Mouse (Mus musculus): Measurements from ENCODE around the gene Sh3bgrl3. TPM values are rescaled to one million over a fixed set of nuclear protein-coding genes. Genes with fewer than 3 reads are reported as not detected.

Gene Sh3bgrl3
- polyA plus RNA-seq, 1 experiment: 703 TPM

DNA sequence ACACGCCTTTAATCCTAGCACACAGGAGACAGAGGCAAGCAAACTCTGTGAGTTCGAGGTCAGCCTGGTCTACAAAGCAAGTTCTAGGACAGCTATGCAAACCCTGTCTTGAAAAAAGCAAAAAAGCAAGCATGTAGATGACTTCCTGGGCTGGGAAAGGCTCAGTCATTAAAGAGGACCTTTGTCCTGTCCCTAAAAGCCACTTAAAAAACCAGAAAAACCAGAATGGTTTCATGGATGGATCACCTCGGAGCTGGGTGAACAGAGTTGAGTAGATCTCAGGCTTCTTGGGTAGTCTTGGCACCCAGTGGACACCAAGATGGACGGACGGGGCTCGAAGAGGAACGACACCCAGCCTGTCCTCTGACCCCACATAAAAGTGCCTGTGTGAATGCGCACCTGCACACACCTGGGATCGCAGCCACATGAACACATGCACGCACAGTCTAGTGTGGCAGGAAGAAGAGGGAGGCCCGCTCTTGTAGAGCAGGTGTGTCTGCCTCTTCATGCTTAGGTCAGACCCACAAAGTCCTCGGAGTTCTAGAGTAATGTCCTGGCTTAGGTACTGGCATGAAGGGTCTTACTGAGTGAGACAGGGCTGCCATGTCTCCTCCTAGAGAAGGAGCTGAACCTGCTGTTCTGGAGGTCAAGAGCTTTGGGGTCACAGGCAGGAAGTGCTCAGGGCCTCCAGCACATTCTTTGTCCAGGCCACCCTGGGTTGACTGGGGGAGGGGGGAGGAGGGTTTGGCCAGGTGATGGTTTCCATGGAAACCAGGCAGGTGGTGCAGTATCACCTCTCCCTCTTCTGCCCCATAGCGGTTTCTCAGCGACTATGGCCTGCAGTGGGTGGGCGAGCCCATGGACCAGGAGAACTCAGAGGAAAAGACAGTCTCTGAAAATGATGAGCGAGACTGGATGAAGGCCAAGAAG lies 13.1 kb downstream of the Sh3bgrl3 start:
- no peak for DNase-seq
- TF ChIP-seq CTCF (IDR thresholded peaks at IDR 0.05; ENCODE audit: insufficient read depth, low read length) (no peak), POLR2A (IDR thresholded peaks at IDR 0.05; ENCODE audit: borderline replicate concordance, extremely low read depth, low read depth, low read length) (no peak)
- no peak overlapping the region for H3K4me3 ChIP-seq (replicated peaks; ENCODE audit: extremely low read depth, low read depth, low read length)
- no peaks in the 10 kb centered on the region for H3K4me1 ChIP-seq (ENCODE audit: control insufficient read depth, insufficient read depth, low read length)
- 69% methylated on average over 16 of the region's 16 CpGs for WGBS

DNA sequence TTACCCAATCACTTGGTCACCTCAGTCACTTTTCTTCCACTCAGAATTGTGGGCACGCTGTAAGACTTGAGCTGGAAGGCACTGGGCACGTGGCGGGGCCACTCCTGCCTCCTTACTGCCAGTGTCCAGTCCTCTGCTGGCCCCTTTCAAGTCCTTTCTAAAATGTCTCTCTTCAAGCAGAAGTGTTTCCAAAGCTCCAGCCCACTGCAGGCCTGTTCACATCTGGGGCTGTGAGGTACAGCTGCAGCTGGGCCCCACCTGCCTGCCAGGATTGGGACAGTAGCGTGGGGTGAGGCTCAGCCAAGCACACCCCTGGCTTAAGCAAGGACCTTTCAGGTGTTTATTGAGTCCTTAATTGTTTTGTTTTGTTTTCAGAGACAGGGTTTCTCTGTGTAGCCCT lies 14.6 kb downstream of the Sh3bgrl3 start:
- H3K4me3 ChIP-seq (replicated peaks; ENCODE audit: extremely low read depth, low read depth, low read length): no peak overlapping the region
- H3K4me1 ChIP-seq (ENCODE audit: control insufficient read depth, insufficient read depth, low read length): no peaks in the 10 kb centered on the region
- WGBS: 89% methylated on average over 4 of the region's 4 CpGs
- DNase-seq: no peak
- TF ChIP-seq POLR2A (IDR thresholded peaks at IDR 0.05; ENCODE audit: borderline replicate concordance, extremely low read depth, low read depth, low read length) (no peak), CTCF (IDR thresholded peaks at IDR 0.05; ENCODE audit: insufficient read depth, low read length) (no peak)

DNA sequence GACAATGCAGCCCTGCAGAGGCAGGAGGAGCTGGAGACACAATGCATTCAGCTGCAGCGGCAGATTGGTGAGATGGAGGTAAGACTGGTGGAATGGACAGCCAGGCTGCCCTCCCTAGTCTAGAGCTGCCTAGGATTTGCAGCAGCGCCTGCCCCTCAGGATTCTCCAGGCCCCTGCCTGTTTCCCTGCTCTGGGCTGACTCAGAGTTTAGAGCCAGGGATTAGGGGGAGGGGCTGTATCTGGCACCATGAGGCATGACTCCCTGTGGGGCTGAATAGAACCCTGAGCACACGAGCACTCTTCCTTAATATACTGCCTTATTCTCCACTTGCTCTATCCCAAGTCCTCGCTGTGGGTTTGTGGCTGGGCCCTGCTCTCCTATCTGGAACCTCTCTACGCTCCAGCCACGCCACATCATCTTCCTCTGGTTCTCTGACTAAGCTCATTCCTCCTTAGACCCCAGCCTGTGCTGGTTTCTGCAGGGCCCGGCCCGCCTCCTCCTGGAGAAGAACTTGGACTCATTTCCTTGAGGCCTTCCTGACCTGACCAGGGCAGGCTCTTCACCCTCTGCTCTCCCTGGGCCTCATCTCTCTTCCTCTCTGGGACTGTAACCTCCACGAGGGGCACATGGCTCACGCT lies 15.1 kb downstream of the Sh3bgrl3 start:
- no peaks in the 10 kb centered on the region for H3K4me1 ChIP-seq (ENCODE audit: control insufficient read depth, insufficient read depth, low read length)
- WGBS: 73% methylated on average over 10 of the region's 10 CpGs
- no peak for TF ChIP-seq CTCF (IDR thresholded peaks at IDR 0.05; ENCODE audit: insufficient read depth, low read length)
- no peak for TF ChIP-seq POLR2A (IDR thresholded peaks at IDR 0.05; ENCODE audit: borderline replicate concordance, extremely low read depth, low read depth, low read length)
- no peak overlapping the region for H3K4me3 ChIP-seq (replicated peaks; ENCODE audit: extremely low read depth, low read depth, low read length)
- DNase-seq: no peak

- WGBS: 68% methylated on average over 6 of the region's 6 CpGs
- Histone ChIP-seq H3K4me3 (replicated peaks; ENCODE audit: extremely low read depth, low read depth, low read length) (no peak overlapping the region), H3K4me1 (ENCODE audit: control insufficient read depth, insufficient read depth, low read length) (no peaks in the 10 kb centered on the region)
- TF ChIP-seq CTCF (IDR thresholded peaks at IDR 0.05; ENCODE audit: insufficient read depth, low read length) (no peak), POLR2A (IDR thresholded peaks at IDR 0.05; ENCODE audit: borderline replicate concordance, extremely low read depth, low read depth, low read length) (no peak)
- no peak for DNase-seq
Observed at GRCm38 (mm10) chr4:134112403-134112802, 16.2 kb downstream of the Sh3bgrl3 start.

- DNase-seq: no peak
- WGBS: 35% methylated on average over 3 of the region's 3 CpGs
- Histone ChIP-seq H3K4me3 (replicated peaks; ENCODE audit: extremely low read depth, low read depth, low read length) (no peak overlapping the region), H3K4me1 (ENCODE audit: control insufficient read depth, insufficient read depth, low read length) (no peaks in the 10 kb centered on the region)
- no peak for TF ChIP-seq CTCF (IDR thresholded peaks at IDR 0.05; ENCODE audit: insufficient read depth, low read length)
- TF ChIP-seq POLR2A (IDR thresholded peaks at IDR 0.05; ENCODE audit: borderline replicate concordance, extremely low read depth, low read depth, low read length): no peak
Observed at GRCm38 (mm10) chr4:134110653-134111052, 17.9 kb downstream of the Sh3bgrl3 start.

- no peak for TF ChIP-seq CTCF (IDR thresholded peaks at IDR 0.05; ENCODE audit: insufficient read depth, low read length)
- no peak for TF ChIP-seq POLR2A (IDR thresholded peaks at IDR 0.05; ENCODE audit: borderline replicate concordance, extremely low read depth, low read depth, low read length)
- 29% methylated on average over 5 of the region's 5 CpGs for WGBS
- H3K4me1 ChIP-seq (ENCODE audit: control insufficient read depth, insufficient read depth, low read length): no peaks in the 10 kb centered on the region
- H3K4me3 ChIP-seq (replicated peaks; ENCODE audit: extremely low read depth, low read depth, low read length): no peak overlapping the region
- DNase-seq: no peak
Observed at GRCm38 (mm10) chr4:134108196-134108595, 20.4 kb downstream of the Sh3bgrl3 start.

DNA sequence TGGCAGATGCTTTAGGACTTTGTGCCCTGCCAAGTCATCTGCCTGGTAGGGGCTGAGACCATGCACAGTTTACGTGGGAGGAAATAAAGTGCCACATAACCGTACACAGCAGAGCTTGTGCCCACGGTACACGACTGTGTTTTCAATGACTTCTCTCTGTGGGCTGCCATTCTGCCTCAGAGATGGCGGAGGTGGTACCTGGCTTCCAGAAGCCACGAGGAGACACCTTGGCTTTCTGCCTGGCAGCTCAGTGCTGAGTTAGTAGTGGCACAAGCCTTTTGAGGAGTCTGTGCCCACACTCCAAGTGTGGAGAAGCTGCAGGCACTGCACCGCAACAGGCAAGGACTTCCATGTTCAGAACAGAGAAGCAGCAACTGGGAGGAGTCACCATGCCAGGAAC lies 20.9 kb downstream of the Sh3bgrl3 start:
- DNase-seq: no peak
- Histone ChIP-seq H3K4me1 (ENCODE audit: control insufficient read depth, insufficient read depth, low read length) (no peaks in the 10 kb centered on the region), H3K4me3 (replicated peaks; ENCODE audit: extremely low read depth, low read depth, low read length) (no peak overlapping the region)
- 77% methylated on average over 7 of the region's 7 CpGs for WGBS
- TF ChIP-seq POLR2A (IDR thresholded peaks at IDR 0.05; ENCODE audit: borderline replicate concordance, extremely low read depth, low read depth, low read length) (no peak), CTCF (IDR thresholded peaks at IDR 0.05; ENCODE audit: insufficient read depth, low read length) (no peak)

DNA sequence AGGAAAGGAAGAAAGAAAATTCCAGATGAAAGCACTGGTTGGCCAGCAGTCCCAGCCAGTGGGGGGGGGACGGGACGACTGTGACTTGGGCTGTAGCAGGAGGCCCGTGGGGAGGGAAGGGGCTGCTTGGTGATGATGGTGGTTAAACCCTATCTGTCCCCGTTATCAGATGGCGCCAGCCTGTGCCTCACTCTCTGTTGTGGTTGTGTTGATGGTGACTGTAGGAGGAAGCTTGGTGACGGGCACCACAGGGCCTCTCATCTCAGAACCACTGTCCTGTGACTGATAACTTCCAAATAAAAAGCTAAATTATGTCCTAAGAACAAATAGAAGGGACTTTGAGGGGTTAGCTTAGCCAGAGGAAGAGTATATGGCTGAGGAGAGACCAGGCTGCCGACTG lies 22.5 kb downstream of the Sh3bgrl3 start:
- Histone ChIP-seq H3K4me3 (replicated peaks; ENCODE audit: extremely low read depth, low read depth, low read length) (no peak overlapping the region), H3K4me1 (ENCODE audit: control insufficient read depth, insufficient read depth, low read length) (no peaks in the 10 kb centered on the region)
- TF ChIP-seq CTCF (IDR thresholded peaks at IDR 0.05; ENCODE audit: insufficient read depth, low read length): no peak
- TF ChIP-seq POLR2A (IDR thresholded peaks at IDR 0.05; ENCODE audit: borderline replicate concordance, extremely low read depth, low read depth, low read length): no peak
- no peak for DNase-seq
- 55% methylated on average over 7 of the region's 7 CpGs for WGBS

DNA sequence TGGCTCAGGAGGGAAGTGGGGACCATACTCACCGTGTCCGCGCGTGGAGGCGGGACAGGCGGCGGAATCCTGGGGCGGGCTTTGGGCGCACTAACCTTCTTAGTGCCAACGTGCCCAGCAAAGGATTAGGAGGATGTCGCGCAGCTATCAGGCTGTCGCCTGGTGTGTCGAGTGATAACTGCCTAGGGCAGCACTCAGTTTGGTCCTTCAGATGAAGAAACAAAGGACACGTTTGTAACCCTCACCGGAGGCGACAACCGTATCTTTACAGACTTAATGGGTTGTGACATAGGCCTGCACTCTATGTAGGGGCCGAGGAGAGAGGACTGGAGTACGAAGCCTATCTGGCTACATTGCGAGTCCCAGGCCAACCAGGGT lies 25.9 kb downstream of the Sh3bgrl3 start:
- TF ChIP-seq POLR2A (IDR thresholded peaks at IDR 0.05; ENCODE audit: borderline replicate concordance, extremely low read depth, low read depth, low read length): no peak
- no peak for TF ChIP-seq CTCF (IDR thresholded peaks at IDR 0.05; ENCODE audit: insufficient read depth, low read length)
- 7% methylated on average over 21 of the region's 21 CpGs for WGBS
- H3K4me1 ChIP-seq (ENCODE audit: control insufficient read depth, insufficient read depth, low read length): no peaks in the 10 kb centered on the region
- DNase-seq: no peak
- peak overlapping the region; percentile 86 for H3K4me3 ChIP-seq (replicated peaks; ENCODE audit: extremely low read depth, low read depth, low read length)
